Mouse (Mus musculus) lung, adult 18-20 months (tissue): Measurements from ENCODE around the gene Sash3.

Experiments
- DNase-seq, 2 experiments: peaks; one replicate each; pipeline ENCODE4 v3.0.0; 2022; ENCODE audit warnings: mixed read lengths in 2 of 2

Gene Sash3

GRCm38 (mm10) chrX:48146262-48146661, at the start of gene Sash3:
Gene Sash3, plus strand, starts transcription at chrX:48146436.
- peak; percentile 42 to 48 for DNase-seq

GRCm38 (mm10) chrX:48096580-48096979, 49.7 kb upstream of the Sash3 start:
- no peak for DNase-seq

- DNase-seq = no peak
Observed at GRCm38 (mm10) chrX:48098470-48099129, 47.6 kb upstream of the Sash3 start.

DNA sequence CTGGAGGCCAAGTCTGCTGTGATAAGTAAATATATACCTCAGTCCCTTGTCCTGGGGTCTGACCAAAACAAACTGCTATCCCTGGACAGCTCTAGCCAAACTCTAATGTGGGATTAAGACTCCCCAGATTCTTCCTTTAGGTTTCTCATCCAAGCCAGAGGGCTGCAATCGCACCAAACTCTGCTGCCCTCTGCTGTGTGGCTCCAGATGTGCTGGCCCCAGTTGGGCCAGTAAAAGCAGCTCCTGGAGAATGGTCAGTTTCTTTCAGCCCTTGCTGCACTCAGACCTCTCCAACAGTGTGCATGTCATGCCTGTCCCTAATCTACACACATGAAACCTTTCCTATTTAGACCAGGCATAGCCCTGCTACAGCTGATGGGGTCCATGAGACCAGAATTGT, 46.4 kb upstream of the Sash3 start:
- no peak for DNase-seq

DNA sequence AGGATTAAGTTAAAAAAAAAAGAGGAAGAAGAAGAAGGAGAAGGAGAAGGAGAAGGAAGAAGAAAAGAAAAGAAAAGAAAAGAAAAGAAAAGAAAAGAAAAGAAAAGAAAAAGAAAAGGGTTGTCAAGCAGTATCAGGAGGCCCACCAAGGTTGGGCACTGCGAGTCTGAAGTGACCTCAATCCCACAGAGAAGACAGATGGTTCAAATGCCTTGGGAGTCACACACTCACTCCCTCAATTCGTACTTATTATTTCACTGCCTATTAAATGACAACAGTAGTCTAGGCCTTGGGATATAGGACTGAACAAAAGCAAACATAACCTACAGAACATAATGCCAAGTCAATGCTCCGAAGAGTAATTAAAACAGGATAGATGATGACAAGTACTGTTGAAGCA, 43.0 kb upstream of the Sash3 start:
- no peak for DNase-seq

DNA sequence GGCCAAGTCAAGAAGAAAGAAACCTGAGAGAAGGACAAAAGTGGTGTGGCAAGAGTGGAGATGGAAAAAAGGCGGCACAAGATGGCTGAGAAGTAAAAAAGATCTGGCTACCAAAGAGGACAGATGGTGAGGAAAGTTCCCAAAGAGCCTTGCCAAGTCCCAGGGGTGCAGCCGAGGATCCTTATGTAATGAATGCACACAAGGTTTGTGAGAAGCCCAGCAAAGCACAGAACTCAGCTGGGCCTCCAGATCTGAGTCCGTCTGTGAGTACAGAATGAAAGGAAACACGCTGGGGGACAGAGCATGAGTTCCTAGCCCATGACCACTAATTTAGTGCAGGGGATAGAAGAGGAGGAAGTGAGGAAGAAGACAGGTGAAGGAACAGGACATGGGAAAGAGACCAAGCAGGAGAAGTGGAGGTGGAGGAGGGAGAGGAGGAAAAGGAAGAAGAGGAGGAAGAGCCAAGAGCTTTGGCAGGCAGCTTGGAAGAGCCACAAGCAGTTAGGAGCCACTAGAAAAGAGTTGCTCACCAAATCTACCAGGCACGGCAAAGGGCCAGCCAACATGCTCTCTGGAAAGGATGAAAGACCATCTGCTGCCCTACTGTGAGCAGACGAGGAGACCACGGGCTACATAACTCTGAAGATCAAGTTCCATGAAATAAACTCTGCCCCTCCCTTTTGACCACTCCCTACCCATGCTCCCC, 41.3 kb upstream of the Sash3 start:
- DNase-seq = no peak

DNA sequence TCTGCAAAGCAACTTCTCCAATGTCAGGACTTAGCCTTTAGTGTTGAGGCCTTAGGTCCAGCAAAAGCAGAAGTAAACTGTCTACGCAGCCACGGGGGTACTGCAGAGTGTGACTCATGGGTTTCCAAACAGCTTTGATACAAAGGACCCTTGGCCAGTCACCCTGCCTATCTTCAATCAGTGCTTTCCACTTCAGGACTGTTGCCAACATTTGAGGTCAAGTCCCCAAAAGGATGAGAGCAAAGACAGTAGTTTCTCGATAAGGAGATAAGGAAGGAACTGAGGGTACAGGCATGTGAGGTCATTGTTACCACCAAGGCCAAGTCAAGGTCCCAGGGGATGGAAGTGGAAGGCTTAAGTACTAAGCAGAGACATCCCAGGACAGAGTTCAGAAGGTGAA, 40.0 kb upstream of the Sash3 start:
- peak; percentile 19 to 70 for DNase-seq

- peak in 1 of 2 experiments; percentile 36 for DNase-seq
Observed at GRCm38 (mm10) chrX:48108394-48109315, 37.6 kb upstream of the Sash3 start, which contains the start of gene Xpnpep2. Gene Xpnpep2, plus strand, starts transcription at chrX:48108725.

GRCm38 (mm10) chrX:48109316-48109655, 37.0 kb upstream of the Sash3 start:
- DNase-seq = no peak

DNA sequence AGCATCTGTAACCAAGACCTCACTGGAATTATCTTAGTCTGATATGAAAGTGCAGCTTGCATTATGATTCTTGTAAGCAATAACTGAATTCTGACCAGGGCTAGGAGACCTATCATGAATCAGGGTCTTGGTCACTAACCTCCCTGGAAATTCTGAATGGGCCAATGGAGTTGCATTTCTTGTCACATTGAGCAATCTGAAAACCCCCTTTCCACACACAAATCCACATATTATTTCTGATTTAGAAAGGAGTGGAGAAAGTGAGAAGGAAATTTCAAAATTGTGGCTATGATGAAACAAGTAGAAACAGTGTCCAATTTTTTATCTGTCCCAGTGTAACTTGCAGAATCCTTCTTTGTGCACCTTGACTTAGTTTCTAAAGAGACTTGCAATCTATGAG, 26.9 kb upstream of the Sash3 start:
- no peak for DNase-seq

DNA sequence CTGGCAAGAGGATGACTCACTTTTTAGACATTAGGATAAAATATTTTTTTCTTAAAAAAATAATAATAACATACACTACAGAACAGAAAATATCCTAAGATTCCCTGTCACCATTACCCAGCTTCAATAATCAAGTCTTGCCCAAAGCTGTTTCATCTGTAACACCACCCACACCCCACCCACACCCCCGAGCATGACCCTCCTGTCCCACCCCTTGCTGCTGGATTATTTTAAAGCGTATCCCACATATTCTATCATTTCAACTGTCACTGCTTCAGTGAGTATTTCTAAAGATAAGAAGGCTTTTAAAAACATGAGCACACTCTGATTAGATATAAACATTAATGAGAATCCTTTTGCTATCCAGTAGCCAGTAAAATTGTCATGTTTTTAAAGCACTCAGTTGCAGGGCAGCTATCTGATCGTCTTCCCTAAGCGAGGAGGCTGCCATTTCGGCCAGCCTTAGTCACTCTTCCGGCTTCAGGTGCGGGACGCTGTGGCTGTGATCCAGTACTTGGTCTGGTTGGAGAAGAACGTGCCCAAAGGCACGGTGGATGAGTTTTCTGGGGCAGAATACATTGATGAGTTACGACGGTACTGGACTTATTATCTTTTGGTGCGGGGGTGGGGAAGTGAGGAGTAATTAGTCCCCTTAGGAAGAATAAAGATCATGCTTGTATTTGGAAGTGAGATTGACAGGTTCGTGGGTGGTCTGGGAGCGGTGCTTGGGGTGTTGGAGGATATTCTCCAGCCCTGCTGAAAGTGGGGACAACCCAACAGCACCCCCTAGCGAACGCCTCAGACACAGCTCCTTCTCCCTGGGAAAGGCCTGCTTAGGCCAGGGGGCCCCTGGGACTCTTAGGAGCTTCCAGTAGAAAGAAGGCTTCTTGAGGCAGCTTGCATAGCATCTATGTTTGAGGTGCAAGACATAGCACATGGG, 21.8 kb upstream of the Sash3 start:
- DNase-seq = peak; percentile 40 to 68

- no peak for DNase-seq
Observed at GRCm38 (mm10) chrX:48126903-48127476, 19.2 kb upstream of the Sash3 start.

DNA sequence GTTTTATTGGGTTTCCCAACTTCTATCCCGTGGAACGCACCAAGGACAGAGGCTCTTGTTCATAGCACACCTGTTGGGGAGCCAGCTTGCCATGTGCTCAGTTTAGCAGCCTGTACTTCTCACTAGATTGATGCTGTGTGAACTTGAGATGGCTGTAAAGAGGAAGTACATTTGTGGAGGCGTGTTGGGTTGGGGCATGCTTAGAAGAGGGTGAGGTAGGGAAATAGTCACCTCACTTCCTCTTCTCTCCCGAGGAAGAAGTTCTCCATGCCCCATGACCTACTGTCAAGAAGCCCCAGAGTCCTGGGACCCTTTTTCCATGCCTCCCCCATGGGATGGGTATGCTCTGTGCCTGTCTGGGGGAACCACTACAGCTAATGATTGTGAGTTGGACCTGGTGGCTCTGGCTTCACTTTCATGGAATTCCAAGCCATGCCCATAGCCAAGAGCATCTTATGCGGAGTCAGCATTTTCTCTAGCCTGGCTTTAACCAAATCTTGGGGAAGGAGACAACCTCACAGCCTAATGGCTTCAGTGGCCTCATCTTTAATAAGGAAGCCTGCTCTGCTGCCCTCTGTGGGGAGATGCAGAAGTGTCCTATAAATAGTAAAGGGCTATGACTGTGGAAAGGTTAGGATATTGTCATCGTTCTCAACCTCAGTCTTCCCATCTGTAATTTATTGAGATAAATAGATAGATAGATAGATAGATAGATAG, 18.6 kb upstream of the Sash3 start:
- DNase-seq = no peak

- DNase-seq = no peak
Observed at GRCm38 (mm10) chrX:48129167-48129566, 17.1 kb upstream of the Sash3 start.

DNA sequence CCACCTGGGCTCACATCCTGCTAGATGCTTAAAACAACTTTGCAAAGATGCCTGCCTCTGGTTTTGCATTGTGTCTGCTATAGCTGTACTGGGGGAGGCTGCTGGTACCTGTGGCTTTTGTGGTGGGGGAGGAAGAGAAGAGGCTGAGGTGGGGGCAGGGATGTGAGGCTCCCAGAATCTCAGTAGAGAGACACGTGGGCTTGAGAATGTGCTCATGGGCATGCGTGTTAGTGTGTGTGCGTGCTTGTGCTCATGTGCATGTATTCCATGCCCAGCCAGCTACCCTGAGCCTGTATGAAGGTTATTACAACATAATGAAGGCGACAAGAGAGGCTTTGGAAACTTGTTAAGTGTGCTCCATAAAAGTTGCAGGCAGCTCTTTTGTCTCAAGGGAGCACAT, 9.3 kb upstream of the Sash3 start:
- DNase-seq = no peak

- DNase-seq = peak; percentile 10 to 56
Observed at GRCm38 (mm10) chrX:48138011-48138410, 8.2 kb upstream of the Sash3 start.

GRCm38 (mm10) chrX:48138539-48139275, 7.5 kb upstream of the Sash3 start:
- no peak for DNase-seq

DNA sequence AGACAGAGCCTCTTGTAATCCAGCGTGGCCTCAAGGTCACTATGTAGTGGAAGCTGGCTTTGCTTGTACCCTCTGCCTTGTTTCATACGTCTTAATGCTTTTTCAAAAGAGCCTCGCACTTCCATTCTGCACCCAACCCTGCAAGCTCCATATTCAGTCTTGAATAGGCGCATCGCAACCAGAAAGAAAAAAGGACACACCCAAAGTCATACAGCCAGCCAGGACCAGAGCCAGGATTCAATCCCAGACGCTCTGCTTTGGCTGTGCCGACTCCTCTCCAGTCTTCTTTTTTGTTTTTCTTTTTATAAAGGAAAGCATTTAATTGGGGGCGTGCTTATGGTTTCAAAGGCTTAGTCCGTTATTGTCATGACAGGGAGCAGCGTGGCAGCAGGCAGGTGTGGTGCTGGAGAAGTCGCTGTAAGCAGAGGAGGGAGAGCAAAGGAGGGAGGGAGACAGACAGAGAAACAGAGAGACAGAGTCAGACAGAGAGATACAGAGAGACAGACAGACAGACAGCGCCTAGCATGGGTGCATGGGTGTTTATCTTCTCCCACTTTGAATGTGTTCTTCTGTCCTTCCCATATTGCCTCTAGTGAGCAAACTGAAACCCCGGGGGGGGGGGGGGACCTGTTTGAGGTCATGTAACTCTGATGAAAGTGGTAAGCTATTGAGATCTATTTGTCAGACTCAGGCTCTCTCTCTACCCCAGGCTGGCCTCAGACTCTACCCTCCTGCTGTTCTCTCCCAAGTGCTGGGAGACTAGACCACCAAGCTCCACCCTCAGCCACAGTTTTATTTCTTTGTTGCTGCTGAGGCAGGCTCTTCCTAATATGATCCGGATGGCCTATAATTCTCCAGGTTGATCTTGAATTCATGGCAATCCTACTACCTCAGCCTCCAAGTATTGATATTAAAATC, 6.6 kb upstream of the Sash3 start:
- DNase-seq = no peak

DNA sequence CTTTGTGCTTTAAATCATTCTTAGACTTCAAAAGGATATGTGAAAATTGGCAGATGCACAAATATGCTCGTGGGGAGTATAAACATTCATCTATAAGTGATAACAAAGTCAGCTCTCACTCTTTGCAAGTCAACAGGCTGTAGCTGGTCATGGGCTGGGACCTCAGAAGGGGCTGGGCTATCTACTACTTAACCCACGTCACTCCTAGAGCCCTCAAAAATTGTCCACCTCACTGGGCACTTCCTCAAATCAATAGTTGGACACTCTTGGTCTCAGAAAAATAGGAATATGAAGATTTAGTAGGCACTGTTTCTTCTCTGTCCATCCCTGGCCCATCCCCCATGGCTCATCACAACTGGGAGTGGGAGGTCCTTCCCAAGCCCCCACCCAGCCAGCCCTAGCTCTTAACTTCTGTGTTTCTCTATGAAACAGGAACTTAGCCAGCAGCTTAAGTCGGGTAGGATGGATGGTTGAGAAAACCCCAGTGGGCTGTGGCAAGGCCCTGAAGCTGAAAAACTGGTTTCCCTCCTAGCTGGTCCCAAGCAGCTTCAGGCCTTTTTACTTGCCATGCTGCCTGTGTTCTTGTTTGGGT, 5.9 kb upstream of the Sash3 start:
- peak; percentile 30 to 42 for DNase-seq
